Mouse (Mus musculus) liver, adult 2 months (tissue): ENCODE measurements around the gene Tlk1. TPM values are rescaled to one million over a fixed set of nuclear protein-coding genes. Genes with fewer than 3 reads are reported as not detected.

ENCODE experiments used
- DNase-seq: peaks from one replicate; pipeline ENCODE4 v3.0.0-alpha.2; 2011; ENCODE audit warnings: low read depth, low spot score; ENCODE audit errors: extremely low read depth
- H3K27ac ChIP-seq: fragments of 200-500 bp; replicated peaks from 2 replicates; pipeline ENCODE4 v1.5.1; 2012; ENCODE audit warnings: low read depth, mild to moderate bottlenecking, control low read depth, inconsistent platforms, low read length; ENCODE audit not compliant: insufficient read depth
- H3K27me3 ChIP-seq: fragments of 200-500 bp; 2 replicates; pipeline ENCODE4 v1.6.1; 2012; ENCODE audit warnings: mild to moderate bottlenecking, moderate library complexity, low read length, inconsistent platforms; ENCODE audit not compliant: control insufficient read depth, insufficient read depth
- H3K36me3 ChIP-seq: fragments of 200-500 bp; 2 replicates; pipeline ENCODE4 v1.6.1; 2012; ENCODE audit warnings: low read length, inconsistent platforms; ENCODE audit not compliant: control insufficient read depth, insufficient read depth
- H3K4me1 ChIP-seq: fragments of 200-500 bp; 2 replicates; pipeline ENCODE4 v1.6.1; 2011; ENCODE audit warnings: low read length; ENCODE audit not compliant: control insufficient read depth, insufficient read depth
- H3K4me3 ChIP-seq: fragments of 200-500 bp; 2 replicates; pipeline ENCODE4 v1.5.1; 2011; ENCODE audit warnings: low read depth, mild to moderate bottlenecking, control low read depth, low read length, moderate library complexity; ENCODE audit not compliant: insufficient read depth
- H3K79me2 ChIP-seq: fragments of 200-500 bp; 2 replicates; pipeline ENCODE4 v1.6.1; 2012; ENCODE audit warnings: inconsistent platforms, mild to moderate bottlenecking, low read length, moderate library complexity; ENCODE audit not compliant: control insufficient read depth, insufficient read depth
- H3K9ac ChIP-seq: fragments of 200-500 bp; 2 replicates; pipeline ENCODE4 v1.6.1; 2012; ENCODE audit warnings: low read depth, mild to moderate bottlenecking, control low read depth, inconsistent platforms, low read length
- CTCF ChIP-seq: fragments of 200-500 bp; IDR thresholded peaks from 2 replicates; pipeline ENCODE4 v1.5.1; 2011; ENCODE audit warnings: low read depth, low read length, control low read depth
- POLR2A ChIP-seq: fragments of 200-500 bp; IDR thresholded peaks from 2 replicates; pipeline ENCODE4 v1.6.1; 2011; ENCODE audit warnings: low read length, control low read depth; ENCODE audit not compliant: insufficient read depth; ENCODE audit errors: extremely low read depth
- WGBS: fragments of 180-500 bp; shearing (Covaris S2); methylation state at CpG from one replicate; pipeline ENCODE4 v1.1.7; 2018; 5-methylcytosine and 5-hydroxymethylcytosine counted together
- polyA plus RNA-seq: library from polyadenylated mRNA; depleted of rRNA; stranded (reverse); fragments of >200 nt; gene quantifications from 2 replicates; pipeline ENCODE4 v1.2.3, GENCODE M21; 2012
- total RNA-seq: library from RNA; depleted of rRNA; stranded (reverse); fragments of >200 nt; gene quantifications from 2 replicates; pipeline ENCODE4 v1.2.3, GENCODE M21; 2014

Gene Tlk1
- total and polyA plus RNA-seq, 2 experiments = 5.6 to 21.4 TPM

GRCm38 (mm10) chr2:70751655-70752054, 73.9 kb downstream of the Tlk1 start:
- Histone ChIP-seq H3K4me1 (no peaks in the 10 kb centered on the region), H3K9ac (no peak overlapping the region), H3K27ac (no peak overlapping the region), H3K79me2 (no peaks in the 10 kb centered on the region; the same call in 1 of the 2 replicates), H3K27me3 (no peaks in the 10 kb centered on the region), H3K36me3 (peaks cover 25% of the 10 kb centered on the region), H3K4me3 (no peak overlapping the region)
- no peak for DNase-seq
- no peak for TF ChIP-seq CTCF
- TF ChIP-seq POLR2A = no peak
- WGBS = 94% methylated on average over 2 of the region's 2 CpGs

- Histone ChIP-seq H3K36me3 (peaks cover 49% of the 10 kb centered on the region), H3K9ac (no peak overlapping the region), H3K27ac (no peak overlapping the region), H3K4me3 (no peak overlapping the region), H3K4me1 (no peaks in the 10 kb centered on the region), H3K79me2 (no peaks in the 10 kb centered on the region; the same call in 1 of the 2 replicates), H3K27me3 (no peaks in the 10 kb centered on the region)
- DNase-seq = no peak
- 86% methylated on average over 2 of the region's 2 CpGs for WGBS
- TF ChIP-seq POLR2A = no peak
- no peak for TF ChIP-seq CTCF
Measured at GRCm38 (mm10) chr2:70742588-70742987, 82.9 kb downstream of the Tlk1 start.

GRCm38 (mm10) chr2:70741901-70742300, 83.6 kb downstream of the Tlk1 start:
- Histone ChIP-seq H3K27ac (no peak overlapping the region), H3K4me3 (no peak overlapping the region), H3K27me3 (no peaks in the 10 kb centered on the region), H3K9ac (no peak overlapping the region), H3K79me2 (no peaks in the 10 kb centered on the region; the same call in 1 of the 2 replicates), H3K4me1 (no peaks in the 10 kb centered on the region), H3K36me3 (peaks cover 52% of the 10 kb centered on the region)
- DNase-seq = no peak
- no peak for TF ChIP-seq CTCF
- no peak for TF ChIP-seq POLR2A
- WGBS = 95% methylated on average over 5 of the region's 5 CpGs

- H3K27ac ChIP-seq = no peak overlapping the region
- no peaks in the 10 kb centered on the region for H3K4me1 ChIP-seq
- no peaks in the 10 kb centered on the region for H3K79me2 ChIP-seq
- TF ChIP-seq POLR2A (no peak), CTCF (no peak)
- H3K9ac ChIP-seq = no peak overlapping the region
- H3K4me3 ChIP-seq = no peak overlapping the region
- no peak for DNase-seq
- peaks cover 41% of the 10 kb centered on the region for H3K36me3 ChIP-seq
- WGBS = 81% methylated on average over 5 of the region's 5 CpGs
- H3K27me3 ChIP-seq = no peaks in the 10 kb centered on the region
Measured at GRCm38 (mm10) chr2:70736008-70736407, 89.5 kb downstream of the Tlk1 start.

- H3K4me3 ChIP-seq = no peak overlapping the region
- no peak for DNase-seq
- H3K79me2 ChIP-seq = no peaks in the 10 kb centered on the region
- H3K36me3 ChIP-seq = peaks cover 40% of the 10 kb centered on the region
- TF ChIP-seq CTCF (no peak), POLR2A (no peak)
- H3K27ac ChIP-seq = no peak overlapping the region
- no peaks in the 10 kb centered on the region for H3K4me1 ChIP-seq
- no peak overlapping the region for H3K9ac ChIP-seq
- WGBS = 76% methylated on average over 4 of the region's 4 CpGs
- no peaks in the 10 kb centered on the region for H3K27me3 ChIP-seq
Measured at GRCm38 (mm10) chr2:70735534-70735933, 90.0 kb downstream of the Tlk1 start.

- Histone ChIP-seq H3K9ac (no peak overlapping the region), H3K4me1 (no peaks in the 10 kb centered on the region), H3K27ac (no peak overlapping the region), H3K79me2 (no peaks in the 10 kb centered on the region), H3K27me3 (no peaks in the 10 kb centered on the region), H3K36me3 (peaks cover 24% of the 10 kb centered on the region), H3K4me3 (no peak overlapping the region)
- 83% methylated on average over 2 of the region's 2 CpGs for WGBS
- TF ChIP-seq POLR2A (no peak), CTCF (no peak)
- no peak for DNase-seq
Measured at GRCm38 (mm10) chr2:70727089-70727488, 98.4 kb downstream of the Tlk1 start.
